Mouse (Mus musculus) myocyte (in vitro differentiated cells): ENCODE measurements around the gene Rhox4b. TPM values are rescaled to one million over a fixed set of nuclear protein-coding genes. Genes with fewer than 3 reads are reported as not detected.
"Not testable (repeated sequence)": the region's sequence is repeated elsewhere in the genome, so short reads cannot be mapped to it uniquely, and the experiment has no call there.

Experiments
- H3K27me3 ChIP-seq: one replicate; pipeline ENCODE4 v1.6.1; 2011; ENCODE audit not compliant: control insufficient read depth, insufficient read depth, insufficient read length
- H3K36me3 ChIP-seq: one replicate; pipeline ENCODE4 v1.6.1; 2011; ENCODE audit not compliant: control insufficient read depth, insufficient read depth
- H3K4me2 ChIP-seq: one replicate; pipeline ENCODE4 v1.6.1; 2011; ENCODE audit warnings: low read depth, control low read depth
- H3K4me3 ChIP-seq: one replicate; pipeline ENCODE4 v1.5.1; 2011; ENCODE audit warnings: mild to moderate bottlenecking, control low read depth, moderate library complexity
- H3K79me2 ChIP-seq: one replicate; pipeline ENCODE4 v1.6.1; 2011; ENCODE audit not compliant: control insufficient read depth, insufficient read depth
- H3ac ChIP-seq: one replicate; pipeline ENCODE4 v1.6.1; 2011; ENCODE audit not compliant: control insufficient read depth, insufficient read length
- polyA plus RNA-seq: library from polyadenylated mRNA; unstranded; fragments of >200 nt; fragmentation: generic; extraction: Trizol; gene quantifications from one replicate; pipeline ENCODE4 v1.2.1, GENCODE M21; 2012; ENCODE audit warnings: missing spikeins

Gene Rhox4b
- not detected for polyA plus RNA-seq

- H3K4me3 ChIP-seq, H3K79me2 ChIP-seq, H3ac ChIP-seq, H3K4me2 ChIP-seq, H3K36me3 ChIP-seq, H3K27me3 ChIP-seq: not testable (repeated sequence)
These were observed at the start of gene Rhox4b for GRCm38 (mm10) chrX:37432194-37432593. Rhox4b (plus strand) TSS chrX:37432494.

- H3K4me3 ChIP-seq, H3K79me2 ChIP-seq, H3ac ChIP-seq, H3K27me3 ChIP-seq, H3K4me2 ChIP-seq, H3K36me3 ChIP-seq: not testable (repeated sequence)
These were observed 41.7 kb upstream of the Rhox4b start, which contains the start of gene Rhox4a2 for GRCm38 (mm10) chrX:37390548-37390947. Rhox4a2 (plus strand) TSS chrX:37390848.

- not testable (repeated sequence) for H3K27me3 ChIP-seq, H3K4me3 ChIP-seq, H3K79me2 ChIP-seq, H3K4me2 ChIP-seq, H3ac ChIP-seq, H3K36me3 ChIP-seq
These were observed 20.5 kb upstream of the Rhox4b start, which contains the start of gene Rhox2b for GRCm38 (mm10) chrX:37411767-37412166. Rhox2b (plus strand) TSS chrX:37412067.

GRCm38 (mm10) chrX:37453380-37453779, 21.1 kb downstream of the Rhox4b start, which contains the start of gene Rhox2c:
Rhox2c (plus strand) TSS chrX:37453680.
- not testable (repeated sequence) for H3ac ChIP-seq, H3K4me3 ChIP-seq, H3K27me3 ChIP-seq, H3K36me3 ChIP-seq, H3K4me2 ChIP-seq, H3K79me2 ChIP-seq

- not testable (repeated sequence) for H3ac ChIP-seq, H3K36me3 ChIP-seq, H3K4me2 ChIP-seq, H3K27me3 ChIP-seq, H3K4me3 ChIP-seq, H3K79me2 ChIP-seq
These were observed 26.0 kb downstream of the Rhox4b start, which contains the start of gene Rhox3c for GRCm38 (mm10) chrX:37458285-37458684. Rhox3c (plus strand) TSS chrX:37458585.

GRCm38 (mm10) chrX:37480037-37480436, 47.7 kb downstream of the Rhox4b start, which contains the start of gene Rhox4c:
Rhox4c (plus strand) TSS chrX:37480337.
- H3ac ChIP-seq, H3K36me3 ChIP-seq, H3K4me2 ChIP-seq, H3K4me3 ChIP-seq, H3K27me3 ChIP-seq, H3K79me2 ChIP-seq: not testable (repeated sequence)

Other genes with a start within 250 kb of the Rhox4b start
- gene Ndufa1, start 241.3 kb upstream of the Rhox4b start, polyA plus RNA-seq, result 250 TPM
- gene Rnf113a1, start 241.2 kb upstream of the Rhox4b start, polyA plus RNA-seq, result 3.0 TPM
- not detected for gene Gm9, start 221.5 kb upstream of the Rhox4b start, polyA plus RNA-seq
- not detected for gene Rhox1, start 210.2 kb upstream of the Rhox4b start, polyA plus RNA-seq
- not detected for gene Rhox2a, start 187.5 kb upstream of the Rhox4b start, polyA plus RNA-seq
- not detected for gene Rhox3a, start 182.6 kb upstream of the Rhox4b start, polyA plus RNA-seq
- gene Rhox4a, start 167.2 kb upstream of the Rhox4b start, polyA plus RNA-seq, result not detected
- not detected for gene Rhox3a2, start 52.5 kb upstream of the Rhox4b start, polyA plus RNA-seq
- gene Rhox4a2, start 41.6 kb upstream of the Rhox4b start, polyA plus RNA-seq, result not detected
- gene Rhox2b, start 20.4 kb upstream of the Rhox4b start, polyA plus RNA-seq, result not detected
- not detected for gene Rhox2c, start 21.2 kb downstream of the Rhox4b start, polyA plus RNA-seq
- gene Rhox3c, start 26.1 kb downstream of the Rhox4b start, polyA plus RNA-seq, result not detected
- gene Rhox4c, start 47.8 kb downstream of the Rhox4b start, polyA plus RNA-seq, result not detected
- gene Rhox2d, start 60.9 kb downstream of the Rhox4b start, polyA plus RNA-seq, result not detected
- gene Rhox4d, start 81.9 kb downstream of the Rhox4b start, polyA plus RNA-seq, result not detected
- gene Rhox2e, start 98.0 kb downstream of the Rhox4b start, polyA plus RNA-seq, result not detected
- not detected for gene Rhox3e, start 109.5 kb downstream of the Rhox4b start, polyA plus RNA-seq
- gene Rhox4e, start 124.9 kb downstream of the Rhox4b start, polyA plus RNA-seq, result not detected
- not detected for gene Rhox2f, start 138.9 kb downstream of the Rhox4b start, polyA plus RNA-seq
- not detected for gene Rhox3f, start 148.5 kb downstream of the Rhox4b start, polyA plus RNA-seq
- gene Rhox4f, start 175.2 kb downstream of the Rhox4b start, polyA plus RNA-seq, result not detected
- not detected for gene Rhox3g, start 196.1 kb downstream of the Rhox4b start, polyA plus RNA-seq
- gene Rhox2g, start 211.0 kb downstream of the Rhox4b start, polyA plus RNA-seq, result not detected
- not detected for gene Rhox4g, start 218.8 kb downstream of the Rhox4b start, polyA plus RNA-seq
- gene Rhox3h, start 236.3 kb downstream of the Rhox4b start, polyA plus RNA-seq, result not detected
- not detected for gene Rhox2h, start 240.8 kb downstream of the Rhox4b start, polyA plus RNA-seq